Mouse (Mus musculus): ENCODE results near the gene Zbtb7b. TPM values are rescaled to one million over a fixed set of nuclear protein-coding genes. Genes with fewer than 3 reads are reported as not detected.

Zbtb7b gene
- polyA plus RNA-seq, 1 experiment, result 64.9 TPM

DNA sequence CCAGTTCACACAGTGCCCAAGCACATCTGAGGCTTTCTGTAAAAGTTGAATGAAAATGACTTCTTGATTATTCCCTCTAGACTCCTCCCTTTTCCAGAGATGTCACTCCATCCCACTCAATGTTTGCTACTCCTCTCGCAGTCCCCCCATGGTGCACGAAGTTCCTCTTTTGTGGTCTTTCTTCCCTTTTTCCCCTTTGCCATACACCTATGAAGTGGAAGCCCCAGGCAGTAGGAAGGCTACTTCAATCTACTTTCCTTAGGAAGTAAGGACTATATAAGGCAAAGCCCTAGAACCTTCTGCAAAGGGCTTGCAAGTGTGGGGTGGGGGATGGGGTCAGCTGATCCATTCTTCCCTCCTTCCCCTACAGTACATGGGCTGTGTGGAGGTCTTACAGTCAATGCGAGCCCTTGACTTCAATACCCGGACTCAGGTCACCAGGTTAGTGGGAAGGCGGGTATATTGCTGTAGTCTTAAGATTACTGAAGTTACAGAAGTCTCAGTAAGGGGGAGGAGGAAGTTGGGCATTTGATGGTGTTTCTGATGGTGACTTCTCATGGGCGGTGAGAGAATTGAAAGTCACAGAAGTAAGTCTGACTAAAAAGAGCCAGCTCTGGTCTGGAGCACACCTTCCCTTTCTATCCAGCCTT is 28.1 kb upstream of the Zbtb7b start:
- no peak for TF ChIP-seq CTCF (IDR thresholded peaks at IDR 0.05; ENCODE audit: borderline replicate concordance, control insufficient read depth, extremely low read depth, insufficient read depth, low read length, poor library complexity)
- TF ChIP-seq POLR2A (IDR thresholded peaks at IDR 0.05; ENCODE audit: control insufficient read depth, extremely low read depth, insufficient read depth, low read length, poor library complexity), result no peak
- peaks cover 9% of the 10 kb centered on the region for H3K4me1 ChIP-seq (replicated peaks; ENCODE audit: control insufficient read depth, insufficient read depth, low read length)
- no peaks in the 10 kb centered on the region for H3K27me3 ChIP-seq (ENCODE audit: control insufficient read depth, insufficient read depth, low read length)
- H3K27ac ChIP-seq (ENCODE audit: control insufficient read depth, insufficient read depth, low read length), result no peak overlapping the region
- no peak overlapping the region for H3K4me3 ChIP-seq (ENCODE audit: control insufficient read depth, insufficient read depth, low read length)
- WGBS, result 77% methylated on average over 6 of the region's 6 CpGs
- H3K36me3 ChIP-seq (ENCODE audit: control insufficient read depth, insufficient read depth, low read length), result peaks cover 25% of the 10 kb centered on the region
- no peak for DNase-seq

DNA sequence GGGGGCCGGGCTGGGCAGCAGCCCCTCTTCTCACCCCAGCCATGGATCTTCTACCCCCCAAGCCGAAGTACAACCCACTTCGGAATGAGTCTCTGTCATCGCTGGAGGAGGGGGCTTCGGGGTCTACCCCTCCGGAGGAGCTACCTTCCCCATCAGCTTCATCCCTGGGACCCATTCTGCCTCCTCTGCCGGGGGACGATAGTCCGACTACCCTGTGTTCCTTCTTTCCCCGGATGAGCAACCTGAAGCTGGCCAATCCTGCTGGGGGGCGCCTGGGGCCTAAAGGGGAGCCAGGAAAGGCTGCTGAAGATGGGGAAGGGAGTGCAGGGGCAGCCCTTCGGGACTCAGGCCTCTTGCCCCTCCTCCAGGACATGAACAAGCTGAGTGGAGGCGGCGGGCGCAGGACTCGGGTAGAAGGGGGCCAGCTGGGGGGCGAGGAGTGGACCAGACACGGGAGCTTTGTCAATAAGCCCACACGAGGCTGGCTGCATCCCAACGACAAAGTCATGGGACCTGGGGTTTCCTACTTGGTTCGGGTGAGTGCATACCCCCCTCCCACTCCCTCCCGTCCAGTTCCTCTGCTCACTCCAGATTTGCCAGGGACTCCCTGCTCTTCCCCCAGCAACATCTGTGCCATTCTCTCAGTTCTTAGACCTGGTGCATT is 27.4 kb upstream of the Zbtb7b start:
- 74% methylated on average over 22 of the region's 22 CpGs for WGBS
- H3K4me3 ChIP-seq (ENCODE audit: control insufficient read depth, insufficient read depth, low read length), result no peak overlapping the region
- H3K27ac ChIP-seq (ENCODE audit: control insufficient read depth, insufficient read depth, low read length), result no peak overlapping the region
- DNase-seq, result no peak
- H3K27me3 ChIP-seq (ENCODE audit: control insufficient read depth, insufficient read depth, low read length), result no peaks in the 10 kb centered on the region
- H3K4me1 ChIP-seq (replicated peaks; ENCODE audit: control insufficient read depth, insufficient read depth, low read length), result peaks cover 9% of the 10 kb centered on the region
- peaks cover 18% of the 10 kb centered on the region for H3K36me3 ChIP-seq (ENCODE audit: control insufficient read depth, insufficient read depth, low read length)
- TF ChIP-seq CTCF (IDR thresholded peaks at IDR 0.05; ENCODE audit: borderline replicate concordance, control insufficient read depth, extremely low read depth, insufficient read depth, low read length, poor library complexity) (no peak), POLR2A (IDR thresholded peaks at IDR 0.05; ENCODE audit: control insufficient read depth, extremely low read depth, insufficient read depth, low read length, poor library complexity) (no peak)

DNA sequence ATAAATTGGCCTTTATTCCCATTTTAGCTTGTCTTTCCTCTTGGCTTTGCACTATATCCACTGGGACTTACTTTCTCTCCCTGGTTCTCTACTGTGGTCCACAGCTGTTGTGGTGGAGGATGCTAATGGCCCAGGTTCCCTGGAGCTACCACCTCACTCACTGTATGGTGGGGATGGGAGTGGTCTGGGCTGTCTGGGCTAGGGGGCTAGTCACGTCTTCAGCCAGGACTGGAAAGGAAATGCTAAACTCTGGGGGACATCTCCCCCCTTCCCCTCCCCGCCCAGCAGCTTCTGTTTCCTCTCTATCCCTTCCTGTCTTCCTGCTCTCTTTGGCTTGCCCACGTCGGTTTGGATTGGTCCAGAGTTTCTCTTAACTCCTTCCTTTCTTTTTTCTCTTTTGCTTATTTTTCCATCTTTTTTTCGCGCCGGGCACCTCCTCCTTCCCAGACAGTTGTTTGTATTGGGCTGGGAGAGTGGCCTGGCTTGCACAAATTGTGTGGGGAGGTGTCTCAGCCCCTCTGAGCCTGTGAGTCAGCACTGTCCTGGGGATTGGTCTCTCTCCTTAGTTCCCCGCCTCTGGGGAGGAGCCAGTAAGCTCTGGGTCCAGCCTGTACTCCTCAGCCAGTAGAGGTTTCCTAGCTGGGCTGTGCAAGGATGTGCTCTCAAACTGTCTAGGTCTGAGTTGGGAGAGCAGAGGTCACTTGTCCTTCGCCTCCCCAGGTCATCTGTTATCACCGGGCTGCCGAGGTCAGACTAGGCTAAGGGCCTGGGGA is 26.6 kb upstream of the Zbtb7b start:
- H3K27me3 ChIP-seq (ENCODE audit: control insufficient read depth, insufficient read depth, low read length), result no peaks in the 10 kb centered on the region
- DNase-seq, result no peak
- no peak for TF ChIP-seq CTCF (IDR thresholded peaks at IDR 0.05; ENCODE audit: borderline replicate concordance, control insufficient read depth, extremely low read depth, insufficient read depth, low read length, poor library complexity)
- no peak for TF ChIP-seq POLR2A (IDR thresholded peaks at IDR 0.05; ENCODE audit: control insufficient read depth, extremely low read depth, insufficient read depth, low read length, poor library complexity)
- peaks cover 9% of the 10 kb centered on the region for H3K4me1 ChIP-seq (replicated peaks; ENCODE audit: control insufficient read depth, insufficient read depth, low read length)
- H3K36me3 ChIP-seq (ENCODE audit: control insufficient read depth, insufficient read depth, low read length), result peaks cover 18% of the 10 kb centered on the region
- H3K4me3 ChIP-seq (ENCODE audit: control insufficient read depth, insufficient read depth, low read length), result no peak overlapping the region
- 62% methylated on average over 11 of the region's 11 CpGs for WGBS
- no peak overlapping the region for H3K27ac ChIP-seq (ENCODE audit: control insufficient read depth, insufficient read depth, low read length)

DNA sequence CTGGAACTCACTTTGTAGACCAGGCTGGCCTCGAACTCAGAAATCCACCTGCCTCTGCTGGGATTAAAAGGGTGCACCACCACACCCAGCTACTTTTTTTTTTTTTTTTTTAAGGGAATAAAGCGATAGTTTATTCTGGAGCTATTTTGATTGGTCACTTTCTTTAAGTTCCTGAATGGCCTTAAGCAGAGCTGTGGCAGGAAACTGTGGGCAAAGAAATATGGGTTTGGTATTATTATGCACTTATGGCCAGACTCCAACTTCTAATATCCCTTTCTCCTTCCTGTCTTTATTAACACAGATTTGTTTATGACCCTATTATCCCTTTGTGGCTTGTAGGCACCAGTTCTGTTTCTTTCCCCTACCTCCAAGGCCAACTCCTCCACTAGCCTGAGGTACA is 25.8 kb upstream of the Zbtb7b start:
- peaks cover 18% of the 10 kb centered on the region for H3K36me3 ChIP-seq (ENCODE audit: control insufficient read depth, insufficient read depth, low read length)
- H3K27ac ChIP-seq (ENCODE audit: control insufficient read depth, insufficient read depth, low read length), result no peak overlapping the region
- no peak overlapping the region for H3K4me3 ChIP-seq (ENCODE audit: control insufficient read depth, insufficient read depth, low read length)
- H3K27me3 ChIP-seq (ENCODE audit: control insufficient read depth, insufficient read depth, low read length), result no peaks in the 10 kb centered on the region
- 70% methylated on average over 2 of the region's 2 CpGs for WGBS
- DNase-seq, result no peak
- no peak for TF ChIP-seq CTCF (IDR thresholded peaks at IDR 0.05; ENCODE audit: borderline replicate concordance, control insufficient read depth, extremely low read depth, insufficient read depth, low read length, poor library complexity)
- TF ChIP-seq POLR2A (IDR thresholded peaks at IDR 0.05; ENCODE audit: control insufficient read depth, extremely low read depth, insufficient read depth, low read length, poor library complexity), result no peak
- H3K4me1 ChIP-seq (replicated peaks; ENCODE audit: control insufficient read depth, insufficient read depth, low read length), result peaks cover 9% of the 10 kb centered on the region

DNA sequence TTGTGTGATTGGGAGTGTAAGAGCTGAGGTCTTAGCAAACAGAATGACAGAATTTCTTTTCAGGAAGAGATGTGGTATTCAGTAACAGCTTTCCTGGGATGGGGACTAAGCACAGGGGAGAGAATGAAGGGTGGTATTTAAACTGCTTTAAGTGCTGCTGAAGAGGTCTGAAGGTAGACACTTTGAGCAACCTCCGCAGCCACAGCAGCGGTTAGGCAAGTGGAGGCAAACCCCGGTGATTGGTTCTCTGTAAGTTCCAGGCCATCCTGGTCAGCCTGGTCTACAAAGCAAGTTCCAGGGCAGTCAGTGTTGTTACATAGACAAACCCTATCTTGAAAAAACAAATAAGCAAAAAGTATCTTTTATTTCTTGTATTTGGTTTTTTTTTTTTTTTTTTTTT is 25.4 kb upstream of the Zbtb7b start:
- peaks cover 16% of the 10 kb centered on the region for H3K36me3 ChIP-seq (ENCODE audit: control insufficient read depth, insufficient read depth, low read length)
- no peak overlapping the region for H3K4me3 ChIP-seq (ENCODE audit: control insufficient read depth, insufficient read depth, low read length)
- no peak overlapping the region for H3K27ac ChIP-seq (ENCODE audit: control insufficient read depth, insufficient read depth, low read length)
- no peak for TF ChIP-seq POLR2A (IDR thresholded peaks at IDR 0.05; ENCODE audit: control insufficient read depth, extremely low read depth, insufficient read depth, low read length, poor library complexity)
- no peak for TF ChIP-seq CTCF (IDR thresholded peaks at IDR 0.05; ENCODE audit: borderline replicate concordance, control insufficient read depth, extremely low read depth, insufficient read depth, low read length, poor library complexity)
- no peak for DNase-seq
- WGBS, result 75% methylated on average over 3 of the region's 3 CpGs
- H3K4me1 ChIP-seq (replicated peaks; ENCODE audit: control insufficient read depth, insufficient read depth, low read length), result peaks cover 9% of the 10 kb centered on the region
- H3K27me3 ChIP-seq (ENCODE audit: control insufficient read depth, insufficient read depth, low read length), result no peaks in the 10 kb centered on the region

DNA sequence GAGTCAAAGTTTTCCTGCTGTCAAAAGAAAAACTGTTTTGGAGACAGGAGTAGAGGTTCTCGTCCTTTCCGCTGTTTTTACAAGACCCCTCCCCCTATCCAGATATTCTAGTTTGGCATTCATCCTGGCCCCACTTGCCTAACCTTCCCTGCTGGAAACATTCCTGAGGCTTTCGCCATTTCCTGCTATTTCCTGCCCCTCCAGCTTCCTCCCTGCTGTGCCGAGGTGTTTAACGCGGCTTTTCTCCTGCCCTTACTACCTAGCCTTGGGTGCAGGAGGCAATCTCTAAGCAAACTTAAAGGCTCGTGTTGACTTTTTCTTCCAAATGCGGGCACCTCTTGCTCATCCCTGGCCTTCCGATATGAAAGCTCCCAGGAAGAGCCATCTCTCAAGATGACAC is 25.0 kb upstream of the Zbtb7b start:
- Histone ChIP-seq H3K4me1 (replicated peaks; ENCODE audit: control insufficient read depth, insufficient read depth, low read length) (peaks cover 9% of the 10 kb centered on the region), H3K27ac (ENCODE audit: control insufficient read depth, insufficient read depth, low read length) (no peak overlapping the region), H3K4me3 (ENCODE audit: control insufficient read depth, insufficient read depth, low read length) (no peak overlapping the region; the same call in 1 of the 2 replicates), H3K36me3 (ENCODE audit: control insufficient read depth, insufficient read depth, low read length) (peaks cover 12% of the 10 kb centered on the region), H3K27me3 (ENCODE audit: control insufficient read depth, insufficient read depth, low read length) (no peaks in the 10 kb centered on the region)
- WGBS, result 44% methylated on average over 9 of the region's 9 CpGs
- no peak for DNase-seq
- TF ChIP-seq POLR2A (IDR thresholded peaks at IDR 0.05; ENCODE audit: control insufficient read depth, extremely low read depth, insufficient read depth, low read length, poor library complexity), result no peak
- TF ChIP-seq CTCF (IDR thresholded peaks at IDR 0.05; ENCODE audit: borderline replicate concordance, control insufficient read depth, extremely low read depth, insufficient read depth, low read length, poor library complexity), result no peak

Measured in thymus, adult 2 months (tissue).